ENCODE assay signal across 24 mouse cellular contexts in the genomic region with DNA sequence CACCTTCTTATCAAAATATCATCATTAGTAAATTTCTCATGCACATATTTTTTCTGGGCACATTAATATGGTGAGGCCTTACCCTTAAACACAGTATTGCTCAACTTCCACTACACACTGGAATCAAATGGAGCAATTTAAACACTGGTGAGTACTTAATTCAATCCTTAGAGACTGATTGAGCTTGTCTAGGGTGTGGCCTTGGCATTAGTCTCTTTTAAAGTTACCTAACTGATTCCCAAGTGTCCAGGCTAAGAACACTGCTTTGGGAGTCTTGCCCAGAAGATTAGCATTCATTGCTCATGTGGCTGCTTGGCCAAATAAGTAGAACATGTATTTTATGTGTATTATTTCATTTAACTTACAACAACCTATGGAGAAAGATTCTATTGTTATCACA. TPM values are rescaled to one million over a fixed set of nuclear protein-coding genes. Genes with fewer than 3 reads are reported as not detected.
DNase-seq lines count a peak whose midpoint lies in the region; ATAC-seq and TF ChIP-seq lines count a peak whose summit lies in the region.
"Had no signal": no experiment of that assay in that cellular context is flagged by ENCODE, and none has a peak within 500 bp of the region (broad histone marks: within the 10 kb centered on the region; RNA-seq: fewer than 3 reads in every experiment).

No protein-coding gene starts in this region.

- H3K36me3 ChIP-seq in lung, embryonic 16.5 days (ENCODE audit: control insufficient read depth, insufficient read depth, low read length), result no peaks in the 10 kb centered on the region
- no peaks in the 10 kb centered on the region for H3K36me3 ChIP-seq in lung, postnatal 0 days (ENCODE audit: insufficient read depth, low read length)
- no peaks in the 10 kb centered on the region for H3K36me3 ChIP-seq in hindbrain, embryonic 16.5 days (ENCODE audit: control insufficient read depth, insufficient read depth, low read length)
- H3K36me3 ChIP-seq: forebrain, embryonic 15.5 days; lung, embryonic 15.5 days; midbrain, embryonic 13.5 days; stomach, embryonic 15.5 days had no signal

- no peak for TF ChIP-seq POLR2A in lung, adult 2 months (IDR thresholded peaks at IDR 0.05; ENCODE audit: borderline replicate concordance, extremely low read depth, low read depth, low read length)

- no peak for DNase-seq in gastrocnemius, adult 2 months
- DNase-seq in gastrocnemius, postnatal 36 days, result no peak
- DNase-seq in lung, adult 2 months, result no peak
- peak; percentile 79 for DNase-seq in lung, postnatal 0 days (ENCODE audit: low spot score)
- DNase-seq in skeletal muscle tissue, adult 2 months (ENCODE audit: low read depth, low spot score), result peak; percentile 48
- DNase-seq: B cell, adult 2 months; cerebellum, adult 2 months; cerebellum, postnatal 36 days; kidney, adult 11 months; kidney, postnatal 25 days; liver; right cerebral cortex, postnatal 14 days had no signal

- TF ChIP-seq CTCF in gastrocnemius, adult 2 months (IDR thresholded peaks at IDR 0.05), result no peak
- no peak for TF ChIP-seq CTCF in lung, adult 2 months (IDR thresholded peaks at IDR 0.05; ENCODE audit: insufficient read depth, low read length)
- no peak for TF ChIP-seq CTCF in lung, postnatal 0 days (IDR thresholded peaks at IDR 0.05)

- no peaks in the 10 kb centered on the region for H3K9me3 ChIP-seq in lung, embryonic 16.5 days (ENCODE audit: control insufficient read depth, low read length)
- H3K9me3 ChIP-seq in lung, postnatal 0 days (ENCODE audit: low read length), result no peaks in the 10 kb centered on the region
- H3K9me3 ChIP-seq in hindbrain, embryonic 16.5 days (ENCODE audit: control insufficient read depth, low read length), result no peaks in the 10 kb centered on the region
- H3K9me3 ChIP-seq: forebrain, embryonic 15.5 days; lung, embryonic 15.5 days; midbrain, embryonic 13.5 days; stomach, embryonic 15.5 days had no signal

- no peak overlapping the region for H3K4me3 ChIP-seq in gastrocnemius, adult 2 months
- no peak overlapping the region for H3K4me3 ChIP-seq in lung, embryonic 16.5 days (ENCODE audit: low read length)
- H3K4me3 ChIP-seq in lung, adult 2 months (replicated peaks; ENCODE audit: extremely low read depth, low read depth, low read length), result no peak overlapping the region
- no peak overlapping the region for H3K4me3 ChIP-seq in lung, postnatal 0 days (ENCODE audit: low read depth, low read length)
- H3K4me3 ChIP-seq in hindbrain, embryonic 16.5 days (ENCODE audit: low read length), result no peak overlapping the region
- H3K4me3 ChIP-seq: forebrain, embryonic 15.5 days; lung, embryonic 15.5 days; midbrain, embryonic 13.5 days; stomach, embryonic 15.5 days had no signal

- H3K4me1 ChIP-seq in lung, embryonic 16.5 days (replicated peaks; ENCODE audit: control insufficient read depth, insufficient read depth, low read length), result 0 out of 2 replicates have a peak, but pooled peaks cover 5% of the 10 kb centered on the region
- H3K4me1 ChIP-seq in lung, adult 2 months (ENCODE audit: control insufficient read depth, insufficient read depth, low read length), result peaks cover 3% of the 10 kb centered on the region; the same call in 1 of the 2 replicates
- H3K4me1 ChIP-seq in lung, postnatal 0 days (ENCODE audit: insufficient read depth, low read depth, low read length), result no peaks in the 10 kb centered on the region
- peaks cover 2% of the 10 kb centered on the region for H3K4me1 ChIP-seq in hindbrain, embryonic 16.5 days (ENCODE audit: control insufficient read depth, insufficient read depth, low read depth, low read length)
- H3K4me1 ChIP-seq: stomach, embryonic 15.5 days had no signal

- H3K9ac ChIP-seq in lung, embryonic 16.5 days (ENCODE audit: low read length), result no peak overlapping the region
- no peak overlapping the region for H3K9ac ChIP-seq in lung, postnatal 0 days (replicated peaks; ENCODE audit: low read depth)
- H3K9ac ChIP-seq in hindbrain, embryonic 16.5 days (ENCODE audit: low read depth, low read length), result no peak overlapping the region
- H3K9ac ChIP-seq: forebrain, embryonic 15.5 days; hindbrain, embryonic 14.5 days; liver, embryonic 14.5 days; lung, embryonic 15.5 days; midbrain, embryonic 13.5 days; stomach, embryonic 15.5 days had no signal

- H3K4me2 ChIP-seq in lung, embryonic 16.5 days (ENCODE audit: low read depth, low read length), result no peak overlapping the region
- no peak overlapping the region for H3K4me2 ChIP-seq in lung, postnatal 0 days (replicated peaks; ENCODE audit: low read depth, low read length)
- H3K4me2 ChIP-seq in hindbrain, embryonic 16.5 days (ENCODE audit: low read length), result no peak overlapping the region
- H3K4me2 ChIP-seq: forebrain, embryonic 15.5 days; heart, embryonic 11.5 days; hindbrain, embryonic 14.5 days; lung, embryonic 15.5 days; midbrain, embryonic 13.5 days; stomach, embryonic 15.5 days had no signal

- 0 out of 2 replicates have a peak overlapping the region, but pooled peaks have one; percentile 49 for H3K27ac ChIP-seq in gastrocnemius, adult 2 months
- no peak overlapping the region for H3K27ac ChIP-seq in lung, embryonic 16.5 days (ENCODE audit: low read length)
- H3K27ac ChIP-seq in lung, postnatal 0 days (ENCODE audit: low read length), result no peak overlapping the region
- H3K27ac ChIP-seq in hindbrain, embryonic 16.5 days (ENCODE audit: low read depth, low read length), result no peak overlapping the region
- H3K27ac ChIP-seq: forebrain, embryonic 15.5 days; hindbrain, embryonic 14.5 days; liver, embryonic 14.5 days; lung, embryonic 15.5 days; midbrain, embryonic 13.5 days; stomach, embryonic 15.5 days had no signal

- H3K27me3 ChIP-seq in lung, embryonic 16.5 days (ENCODE audit: control insufficient read depth, insufficient read depth, low read depth, low read length), result no peaks in the 10 kb centered on the region
- no peaks in the 10 kb centered on the region for H3K27me3 ChIP-seq in lung, postnatal 0 days (replicated peaks; ENCODE audit: insufficient read depth, low read length)
- H3K27me3 ChIP-seq in hindbrain, embryonic 16.5 days (replicated peaks; ENCODE audit: control insufficient read depth, insufficient read depth, low read length), result no peaks in the 10 kb centered on the region
- H3K27me3 ChIP-seq: CH12.LX; forebrain, embryonic 15.5 days; lung, embryonic 15.5 days; midbrain, embryonic 13.5 days; stomach, embryonic 15.5 days had no signal

- TF ChIP-seq EP300 in lung, postnatal 0 days (IDR thresholded peaks at IDR 0.05), result peak; percentile 50

- intact Hi-C loops in gastrocnemius, adult 2 months (cut with DNase I), result no loop called here
- intact Hi-C loops in gastrocnemius, postnatal 36 days (cut with DNase I), result no loop called here

- ATAC-seq in lung, embryonic 16.5 days (ENCODE audit: low read depth), result peak; percentile 70
- ATAC-seq in lung, postnatal 0 days, result peak; percentile 91
- ATAC-seq in CD4-positive, CD25-positive, alpha-beta regulatory T cell, adult 4 months, result no peak
- ATAC-seq in hindbrain, embryonic 16.5 days, result no peak
- ATAC-seq: inflammation-experienced regulatory T-cells, adult 6 months had no signal

RNA-seq across cellular contexts. Expression of a gene that starts 18.5 kb away (rescaled TPM):
- under 1 TPM; 0.15 to 0.17 TPM for total RNA-seq in gastrocnemius, adult 2 months (2021)
- under 1 TPM; 0.18 to 0.25 TPM for total RNA-seq in gastrocnemius, postnatal 36 days (2021)
- 0.30 and 0.45 TPM in 2 replicates for polyA plus RNA-seq in lung, embryonic 16.5 days (2015; fragmentation: Nextera tagmentation; extraction: Ambion mirVana)
- polyA plus RNA-seq in lung, adult 2 months (2012; rRNA removed), result 0.04 TPM in 1 of 2 replicates, not detected in the other
- polyA plus RNA-seq in lung, postnatal 0 days (2015; fragmentation: Nextera tagmentation; extraction: Ambion mirVana), result 0.06 and 0.18 TPM in 2 replicates
- not detected for polyA plus RNA-seq in CD4-positive, CD25-positive, alpha-beta regulatory T cell, adult 4 months (2017; shearing (Covaris generic))
- 0.10 and 0.20 TPM in 2 replicates for polyA plus RNA-seq in hindbrain, embryonic 16.5 days (2015; fragmentation: Nextera tagmentation; extraction: Ambion mirVana)
- total RNA-seq: CH12.LX had no signal
- polyA plus RNA-seq: inflammation-experienced regulatory T-cells, adult 6 months had no signal

RNA-seq across cellular contexts. Expression of a gene that starts 51.4 kb away (rescaled TPM):
- total RNA-seq in gastrocnemius, adult 2 months (2021), result 10 to 100 TPM; 23.9 to 27.7 TPM
- 10 to 100 TPM; 18.6 to 22.6 TPM for total RNA-seq in gastrocnemius, postnatal 36 days (2021)
- polyA plus RNA-seq in lung, embryonic 16.5 days (2015; fragmentation: Nextera tagmentation; extraction: Ambion mirVana), result 68.2 TPM in 2 replicates
- polyA plus RNA-seq in lung, adult 2 months (2012; rRNA removed), result 10.4 and 11.1 TPM in 2 replicates
- 22.9 and 24.8 TPM in 2 replicates for polyA plus RNA-seq in lung, postnatal 0 days (2015; fragmentation: Nextera tagmentation; extraction: Ambion mirVana)
- polyA plus RNA-seq in CD4-positive, CD25-positive, alpha-beta regulatory T cell, adult 4 months (2017; shearing (Covaris generic)), result 10 to 100 TPM; 57.7 to 62.7 TPM
- 23.2 and 25.3 TPM in 2 replicates for polyA plus RNA-seq in hindbrain, embryonic 16.5 days (2015; fragmentation: Nextera tagmentation; extraction: Ambion mirVana)

RNA-seq across cellular contexts. Expression of a gene that starts 51.4 kb away (rescaled TPM):
- 1 to 10 TPM; 3.0 to 3.4 TPM for total RNA-seq in gastrocnemius, adult 2 months (2021)
- 1 to 10 TPM; 2.4 to 2.6 TPM for total RNA-seq in gastrocnemius, postnatal 36 days (2021)
- 8.6 and 8.7 TPM in 2 replicates for polyA plus RNA-seq in lung, embryonic 16.5 days (2015; fragmentation: Nextera tagmentation; extraction: Ambion mirVana)
- 1.6 and 1.9 TPM in 2 replicates for polyA plus RNA-seq in lung, adult 2 months (2012; rRNA removed)
- 5.7 and 6.4 TPM in 2 replicates for polyA plus RNA-seq in lung, postnatal 0 days (2015; fragmentation: Nextera tagmentation; extraction: Ambion mirVana)
- 10 to 100 TPM; 14.8 to 16.0 TPM for polyA plus RNA-seq in CD4-positive, CD25-positive, alpha-beta regulatory T cell, adult 4 months (2017; shearing (Covaris generic))
- polyA plus RNA-seq in hindbrain, embryonic 16.5 days (2015; fragmentation: Nextera tagmentation; extraction: Ambion mirVana), result 5.2 and 5.6 TPM in 2 replicates

Comparison
In these comparisons a context has a peak if more than half of its experiments do, and no peak if none do; other contexts are left out.
1. DNase-seq: peak in lung, postnatal 0 days (single experiment) and skeletal muscle tissue, adult 2 months (single experiment); none in gastrocnemius, adult 2 months (single experiment), gastrocnemius, postnatal 36 days (0 of 2) and lung, adult 2 months (single experiment).
2. ATAC-seq: peak in lung, embryonic 16.5 days (single experiment) and lung, postnatal 0 days (single experiment); none in CD4-positive, CD25-positive, alpha-beta regulatory T cell, adult 4 months (single experiment) and hindbrain, embryonic 16.5 days (single experiment).